Mouse (Mus musculus) ES-E14 (cell line): Measurements from ENCODE around the gene Nell2. TPM values are rescaled to one million over a fixed set of nuclear protein-coding genes. Genes with fewer than 3 reads are reported as not detected.

ENCODE experiments used
- DNase-seq: peaks from one replicate; pipeline ENCODE4 v3.0.0-alpha.2; 2013; ENCODE audit warnings: low read depth, low spot score
- H3K27ac ChIP-seq: 2 replicates; pipeline ENCODE4 v1.5.1; 2012; ENCODE audit warnings: low read depth, mild to moderate bottlenecking, low read length, moderate library complexity, mixed read lengths; ENCODE audit not compliant: poor library complexity, insufficient read depth, severe bottlenecking
- H3K36me3 ChIP-seq: 2 replicates; pipeline ENCODE4 v1.6.1; 2012; ENCODE audit warnings: mild to moderate bottlenecking, low read length, moderate library complexity, mixed read lengths; ENCODE audit not compliant: control insufficient read depth, poor library complexity, insufficient read depth, severe bottlenecking
- H3K4me1 ChIP-seq, 2 experiments: fragments of 150-350 bp in 1 of 2; sonication (generic) in 1 of 2; 2 replicates each; pipeline ENCODE4 v1.6.1; 2012; ENCODE audit warnings: low read length in 2 of 2, mild to moderate bottlenecking in 1 of 2, mixed read lengths in 1 of 2; ENCODE audit not compliant: control insufficient read depth in 2 of 2, insufficient read depth in 2 of 2, poor library complexity in 1 of 2
- H3K4me3 ChIP-seq, 2 experiments: fragments of 150-350 bp in 1 of 2; sonication (generic) in 1 of 2; 2 replicates each; pipeline ENCODE4 v1.5.1; 2012; ENCODE audit warnings: low read length in 2 of 2, low read depth in 1 of 2, mild to moderate bottlenecking in 1 of 2, mixed read lengths in 1 of 2; ENCODE audit not compliant: insufficient read depth in 1 of 2, poor library complexity in 1 of 2, severe bottlenecking in 1 of 2
- H3K9ac ChIP-seq: 2 replicates; pipeline ENCODE4 v1.6.1; 2012; ENCODE audit warnings: low read depth, mild to moderate bottlenecking, low read length, mixed read lengths; ENCODE audit not compliant: poor library complexity, insufficient read depth, severe bottlenecking
- H3K9me3 ChIP-seq: fragments of 150-350 bp; sonication (generic); 2 replicates; pipeline ENCODE4 v1.6.1; 2012; ENCODE audit warnings: low read depth, mild to moderate bottlenecking, low read length; ENCODE audit not compliant: control insufficient read depth, insufficient read depth
- CHD2 ChIP-seq: IDR thresholded peaks from 2 replicates; pipeline ENCODE4 v1.6.1; 2014; ENCODE audit warnings: mild to moderate bottlenecking, low read depth, low read length, inconsistent platforms
- HCFC1 ChIP-seq: IDR thresholded peaks from 2 replicates; pipeline ENCODE4 v1.6.1; 2012; ENCODE audit warnings: low read length, inconsistent platforms, borderline replicate concordance; ENCODE audit not compliant: insufficient read depth
- MAFK ChIP-seq: IDR thresholded peaks from 2 replicates; pipeline ENCODE4 v1.6.1; 2014; ENCODE audit warnings: mild to moderate bottlenecking, low read depth, low read length, inconsistent platforms; ENCODE audit not compliant: insufficient read depth
- ZC3H11A ChIP-seq: IDR thresholded peaks from 2 replicates; pipeline ENCODE4 v1.6.1; 2012; ENCODE audit warnings: low read depth, mild to moderate bottlenecking, inconsistent platforms, low read length, borderline replicate concordance
- ZNF384 ChIP-seq: IDR thresholded peaks from 2 replicates; pipeline ENCODE4 v1.6.1; 2012; ENCODE audit warnings: low read depth, low read length, inconsistent platforms
- in situ Hi-C, 2 experiments: fragments of 600-800 bp; cut with MboI; formaldehyde crosslinking; loops; one replicate each; pipeline ENCODE4 v1.15.1; 2025; ENCODE audit warnings: low sequenced_read_pairs in 2 of 2, inconsistent platforms in 1 of 2; ENCODE audit not compliant: unreplicated experiment in 2 of 2
- total RNA-seq: library from RNA; depleted of rRNA; stranded (reverse); fragments of 300-350 nt; gene quantifications from 2 replicates; pipeline ENCODE4 v1.2.3, GENCODE M21; 2012

The Nell2 gene
- total RNA-seq, 1 experiment, result 3.4 TPM

- H3K9ac ChIP-seq, result no peak overlapping the region
- no peaks in the 10 kb centered on the region for H3K36me3 ChIP-seq
- no peaks in the 10 kb centered on the region for H3K4me1 ChIP-seq
- H3K4me3 ChIP-seq, result no peak overlapping the region
- H3K9me3 ChIP-seq, result no peaks in the 10 kb centered on the region
- no peak overlapping the region for H3K27ac ChIP-seq
- TF ChIP-seq HCFC1 (no peak), ZC3H11A (no peak)
- in situ Hi-C loops, result no loop called here
- no peak for DNase-seq
Observed at GRCm38 (mm10) chr15:95137018-95137810, 391.1 kb downstream of the Nell2 start.

DNA sequence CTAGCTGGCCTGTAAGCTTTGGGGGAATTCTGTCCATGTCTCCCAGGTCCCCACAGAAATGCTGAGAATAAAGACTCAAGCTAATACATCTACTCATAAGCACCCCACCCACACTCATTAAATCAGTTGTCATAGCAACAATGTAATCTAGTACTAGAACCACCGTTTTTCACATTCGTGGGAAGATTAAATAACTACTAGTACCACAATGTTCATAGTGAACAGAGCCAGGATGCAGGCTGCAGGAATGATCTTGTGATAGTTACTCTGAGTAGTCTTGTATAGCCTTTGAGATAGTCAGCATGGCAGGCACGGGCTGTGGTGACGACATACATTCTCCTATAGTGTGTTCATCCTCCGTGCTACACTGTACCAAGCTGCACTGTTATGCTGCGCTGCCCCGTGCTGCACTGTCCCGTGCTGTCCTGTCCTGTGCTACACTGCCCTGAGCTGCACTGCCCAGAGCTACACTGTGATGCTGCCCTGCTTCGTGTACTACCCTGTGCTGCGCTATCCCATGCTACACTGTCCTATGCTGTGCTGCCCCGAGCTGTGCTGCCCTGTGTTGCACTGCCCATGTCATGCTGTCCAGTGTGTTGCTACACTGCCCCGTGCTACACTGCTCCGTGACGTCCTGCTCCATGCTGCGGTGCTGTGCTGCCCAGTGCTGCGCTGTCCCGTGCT lies 392.3 kb downstream of the Nell2 start:
- no peak for TF ChIP-seq HCFC1
- no peak for TF ChIP-seq ZC3H11A
- TF ChIP-seq ZNF384, result no peak
- H3K9me3 ChIP-seq, result no peaks in the 10 kb centered on the region
- no peaks in the 10 kb centered on the region for H3K36me3 ChIP-seq
- H3K27ac ChIP-seq, result no peak overlapping the region
- in situ Hi-C loops, result no loop called here
- no peak overlapping the region for H3K4me3 ChIP-seq
- peaks cover 0 to 2% of the 10 kb centered on the region in 2 experiments; a peak in 1 of 4 replicates for H3K4me1 ChIP-seq
- no peak overlapping the region for H3K9ac ChIP-seq
- DNase-seq, result no peak

- Histone ChIP-seq H3K9ac (no peak overlapping the region), H3K4me3 (no peak overlapping the region), H3K4me1 (peaks cover 0 to 2% of the 10 kb centered on the region in 2 experiments; a peak in 1 of 4 replicates), H3K9me3 (no peaks in the 10 kb centered on the region), H3K27ac (no peak overlapping the region), H3K36me3 (no peaks in the 10 kb centered on the region)
- TF ChIP-seq ZNF384 (no peak), CHD2 (no peak), MAFK (no peak), ZC3H11A (no peak), HCFC1 (no peak)
- DNase-seq, result peak; percentile 6
- in situ Hi-C loops, result no loop called here
Observed at GRCm38 (mm10) chr15:95131401-95131800, 397.0 kb downstream of the Nell2 start.

DNA sequence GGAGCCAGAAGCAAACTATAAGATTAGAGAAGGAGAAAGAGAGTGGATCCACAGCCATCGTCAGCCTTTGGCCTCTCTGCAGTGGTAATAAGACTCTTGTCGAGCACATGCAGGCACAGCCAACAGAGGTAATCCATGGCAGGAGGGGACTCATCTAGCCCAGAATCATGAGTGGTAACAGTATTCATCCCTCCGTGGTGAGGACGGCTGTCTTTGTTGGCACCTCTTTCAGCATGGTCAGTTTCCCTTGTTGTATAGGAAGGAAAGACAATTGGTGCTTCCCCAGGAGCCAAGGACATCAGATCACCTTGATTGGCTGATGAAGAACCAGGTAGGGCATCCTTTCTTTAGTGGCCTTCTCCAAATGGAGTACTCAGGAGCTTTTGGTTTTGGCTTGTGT lies 419.7 kb downstream of the Nell2 start:
- H3K36me3 ChIP-seq, result no peaks in the 10 kb centered on the region
- in situ Hi-C loops, result no loop called here
- DNase-seq, result no peak
- H3K4me3 ChIP-seq, result no peak overlapping the region
- no peaks in the 10 kb centered on the region for H3K9me3 ChIP-seq
- no peak overlapping the region for H3K27ac ChIP-seq
- H3K4me1 ChIP-seq, result no peaks in the 10 kb centered on the region
- TF ChIP-seq ZC3H11A (no peak), CHD2 (no peak), ZNF384 (no peak), HCFC1 (no peak), MAFK (no peak)
- no peak overlapping the region for H3K9ac ChIP-seq
